Mouse (Mus musculus) neural tube, embryonic 11.5 days (tissue): ENCODE data around the gene Gm21680. TPM values are rescaled to one million over a fixed set of nuclear protein-coding genes. Genes with fewer than 3 reads are reported as not detected.
"Not testable (repeated sequence)": the region's sequence is repeated elsewhere in the genome, so short reads cannot be mapped to it uniquely, and the experiment has no call there.

Experiments
- ATAC-seq: fragments of 200-750 bp; cut with Nextera tagmentation; 2 replicates; pipeline ENCODE4 v1.8.0; 2017; ENCODE audit warnings: moderate number of reproducible peaks, mild to moderate bottlenecking, moderate TSS enrichment, moderate library complexity; ENCODE audit not compliant: insufficient read depth, low FRiP score, low TSS enrichment
- DNase-seq: peaks from one replicate; pipeline ENCODE4 v3.0.0-alpha.2; 2015; ENCODE audit warnings: low spot score
- H3K27ac ChIP-seq: fragments of 300-500 bp; sonication (generic); 2 replicates; pipeline ENCODE4 v1.5.1; 2014; ENCODE audit warnings: low read depth, mild to moderate bottlenecking, low read length
- H3K27me3 ChIP-seq: fragments of 300-500 bp; sonication (generic); 2 replicates; pipeline ENCODE4 v1.6.1; 2014; ENCODE audit warnings: mild to moderate bottlenecking, low read length, mixed read lengths; ENCODE audit not compliant: control insufficient read depth, insufficient read depth
- H3K36me3 ChIP-seq: fragments of 300-500 bp; sonication (generic); 2 replicates; pipeline ENCODE4 v1.6.1; 2014; ENCODE audit warnings: mild to moderate bottlenecking, low read length, moderate library complexity, mixed read lengths; ENCODE audit not compliant: control insufficient read depth, insufficient read depth
- H3K4me1 ChIP-seq: fragments of 300-500 bp; sonication (generic); 2 replicates; pipeline ENCODE4 v1.6.1; 2014; ENCODE audit warnings: low read length, mixed read lengths; ENCODE audit not compliant: control insufficient read depth, insufficient read depth
- H3K4me2 ChIP-seq: fragments of 300-500 bp; sonication (generic); 2 replicates; pipeline ENCODE4 v1.6.1; 2014; ENCODE audit warnings: low read depth, mild to moderate bottlenecking, moderate library complexity
- H3K4me3 ChIP-seq: fragments of 300-500 bp; sonication (generic); 2 replicates; pipeline ENCODE4 v1.5.1; 2014; ENCODE audit warnings: low read depth, low read length
- H3K9ac ChIP-seq: fragments of 300-500 bp; sonication (generic); 2 replicates; pipeline ENCODE4 v1.6.1; 2014; ENCODE audit warnings: mild to moderate bottlenecking, low read length
- H3K9me3 ChIP-seq: fragments of 300-500 bp; sonication (generic); 2 replicates; pipeline ENCODE4 v1.6.1; 2016; ENCODE audit warnings: low read length; ENCODE audit not compliant: control insufficient read depth
- WGBS: fragments of 180-500 bp; shearing (Covaris S2); extraction: QIAGEN DNeasy Blood & Tissue Kit; methylation state at CpG from one replicate; pipeline ENCODE4 v1.1.7; 2014; 5-methylcytosine and 5-hydroxymethylcytosine counted together
- polyA plus RNA-seq: library from polyadenylated mRNA; unstranded; fragments of >200 nt; fragmentation: Nextera tagmentation; extraction: Ambion mirVana; gene quantifications from 2 replicates; pipeline ENCODE4 v1.2.1, GENCODE M21; 2014

Gm21680 gene
- polyA plus RNA-seq, 1 experiment from 2014 or later: not detected

- WGBS: 54% methylated on average over 2 of the region's 2 CpGs
- not testable (repeated sequence) for ATAC-seq, H3K9me3 ChIP-seq, H3K9ac ChIP-seq, H3K36me3 ChIP-seq, H3K4me2 ChIP-seq, DNase-seq, H3K4me1 ChIP-seq, H3K27ac ChIP-seq, H3K4me3 ChIP-seq, H3K27me3 ChIP-seq
Observed at GRCm38 (mm10) chr5:25942281-25942680, 30.2 kb downstream of the Gm21680 start, which contains the start of gene Gm21663. Gene Gm21663 (minus strand): TSS chr5:25942381.

Other genes starting within 250 kb of the Gm21680 start
- gene Actr3b, start 212.7 kb downstream of the Gm21680 start, polyA plus RNA-seq: 9.4 and 11.5 TPM in 2 replicates
- not detected in 2 replicates for gene Gm21663, start 30.3 kb downstream of the Gm21680 start, polyA plus RNA-seq
- gene Gm21671, start 18.2 kb downstream of the Gm21680 start, polyA plus RNA-seq: not detected in 2 replicates
- not detected in 2 replicates for gene Gm21698, start 16.0 kb upstream of the Gm21680 start, polyA plus RNA-seq
- gene Gm1979, start 32.1 kb upstream of the Gm21680 start, polyA plus RNA-seq: not detected in 2 replicates
- gene Gm5862, start 50.3 kb upstream of the Gm21680 start, polyA plus RNA-seq: not detected in 2 replicates
- gene Speer4a, start 66.9 kb upstream of the Gm21680 start, polyA plus RNA-seq: not detected in 2 replicates
- gene Gm7347, start 85.9 kb upstream of the Gm21680 start, polyA plus RNA-seq: not detected in 2 replicates
- gene Gm10471, start 116.6 kb upstream of the Gm21680 start, polyA plus RNA-seq: not detected in 2 replicates
- not detected in 2 replicates for gene 5031410I06Rik, start 132.7 kb upstream of the Gm21680 start, polyA plus RNA-seq
- not detected in 2 replicates for gene Gm10220, start 148.8 kb upstream of the Gm21680 start, polyA plus RNA-seq